ENCODE assay signal across 9 mouse cellular contexts in genomic region chr1:191955101-191955500, GRCm38 (mm10). TPM values are rescaled to one million over a fixed set of nuclear protein-coding genes. Genes with fewer than 3 reads are reported as not detected.
A peak's percentile ranks its signal among the peaks of the same experiment; 100 is the strongest.
DNase-seq lines count a peak whose midpoint lies in the region; ATAC-seq and TF ChIP-seq lines count a peak whose summit lies in the region.
"Had no signal": no experiment of that assay in that cellular context is flagged by ENCODE, and none has a peak within 500 bp of the region (broad histone marks: within the 10 kb centered on the region; RNA-seq: fewer than 3 reads in every experiment).

No protein-coding gene starts in this region.

- TF ChIP-seq POLR2A in bone marrow macrophage, adult 2 months (IDR thresholded peaks at IDR 0.05; ENCODE audit: borderline replicate concordance, low read depth, low read length) = no peak

- no peaks in the 10 kb centered on the region for H3K36me3 ChIP-seq in intestine, embryonic 15.5 days
- no peaks in the 10 kb centered on the region for H3K36me3 ChIP-seq in hindbrain, embryonic 12.5 days
- H3K36me3 ChIP-seq: embryonic facial prominence, embryonic 12.5 days had no signal

- WGBS in intestine, embryonic 15.5 days = 61% methylated on average over 3 of the region's 3 CpGs
- 59% methylated on average over 3 of the region's 3 CpGs for WGBS in hindbrain, embryonic 12.5 days

- peak; percentile 36 for DNase-seq in adrenal gland, adult 2 months
- no peak for DNase-seq in adrenal gland, postnatal 10 days
- DNase-seq in lung, postnatal 10 days = peak; percentile 72
- no peak for DNase-seq in right cerebral cortex, postnatal 10 days (ENCODE audit: low spot score in 2 of 2)
- no peak for DNase-seq in cerebellum, postnatal 10 days

- peak overlapping the region; percentile 87 for H3K27ac ChIP-seq in bone marrow macrophage, adult 2 months (ENCODE audit: insufficient read depth, low read depth, low read length)
- H3K27ac ChIP-seq in intestine, embryonic 15.5 days = peak overlapping the region; percentile 27; the same call in 1 of the 2 replicates
- H3K27ac ChIP-seq in hindbrain, embryonic 12.5 days = no peak overlapping the region
- H3K27ac ChIP-seq: embryonic facial prominence, embryonic 12.5 days had no signal

- no peaks in the 10 kb centered on the region for H3K9me3 ChIP-seq in intestine, embryonic 15.5 days
- no peaks in the 10 kb centered on the region for H3K9me3 ChIP-seq in hindbrain, embryonic 12.5 days (replicated peaks)
- H3K9me3 ChIP-seq: embryonic facial prominence, embryonic 12.5 days had no signal

- H3K27me3 ChIP-seq in intestine, embryonic 15.5 days (replicated peaks) = no peaks in the 10 kb centered on the region
- no peaks in the 10 kb centered on the region for H3K27me3 ChIP-seq in hindbrain, embryonic 12.5 days
- H3K27me3 ChIP-seq: embryonic facial prominence, embryonic 12.5 days had no signal

- peaks cover 32% of the 10 kb centered on the region for H3K4me1 ChIP-seq in bone marrow macrophage, adult 2 months (ENCODE audit: control insufficient read depth, insufficient read depth, low read length)
- H3K4me1 ChIP-seq in intestine, embryonic 15.5 days (replicated peaks) = 0 out of 2 replicates have a peak, but pooled peaks cover 2% of the 10 kb centered on the region
- no peaks in the 10 kb centered on the region for H3K4me1 ChIP-seq in hindbrain, embryonic 12.5 days
- H3K4me1 ChIP-seq: embryonic facial prominence, embryonic 12.5 days had no signal

- H3K9ac ChIP-seq in intestine, embryonic 15.5 days = no peak overlapping the region
- no peak overlapping the region for H3K9ac ChIP-seq in hindbrain, embryonic 12.5 days
- H3K9ac ChIP-seq: embryonic facial prominence, embryonic 12.5 days had no signal

- H3K4me3 ChIP-seq in bone marrow macrophage, adult 2 months (ENCODE audit: insufficient read depth, low read length) = no peak overlapping the region
- H3K4me3 ChIP-seq in intestine, embryonic 15.5 days (replicated peaks) = no peak overlapping the region
- no peak overlapping the region for H3K4me3 ChIP-seq in hindbrain, embryonic 12.5 days
- H3K4me3 ChIP-seq: embryonic facial prominence, embryonic 12.5 days had no signal

- TF ChIP-seq CTCF in bone marrow macrophage, adult 2 months (IDR thresholded peaks at IDR 0.05; ENCODE audit: low read depth, low read length) = no peak

- ATAC-seq in intestine, embryonic 15.5 days = no peak
- no peak for ATAC-seq in hindbrain, embryonic 12.5 days (ENCODE audit: low FRiP score)

- no peak overlapping the region for H3K4me2 ChIP-seq in intestine, embryonic 15.5 days (replicated peaks)
- H3K4me2 ChIP-seq in hindbrain, embryonic 12.5 days (replicated peaks) = no peak overlapping the region
- H3K4me2 ChIP-seq: embryonic facial prominence, embryonic 12.5 days had no signal

RNA-seq across cellular contexts. Expression of gene Rd3, which starts 22.1 kb away (rescaled TPM):
- total RNA-seq in adrenal gland, adult 2 months (2021) = under 1 TPM; 0.14 to 0.38 TPM
- polyA plus RNA-seq in adrenal gland, adult 2 months (2012; rRNA removed) = 0.42 and 0.48 TPM in 2 replicates
- total RNA-seq in adrenal gland, postnatal 10 days (2021) = under 1 TPM; 0.15 to 0.48 TPM
- polyA plus RNA-seq in bone marrow macrophage, adult 2 months (2012; ENCODE audit: insufficient read depth, insufficient read length, missing spikeins) = 0.43 TPM in 1 of 2 replicates, not detected in the other
- polyA plus RNA-seq in intestine, embryonic 15.5 days (2015; fragmentation: Nextera tagmentation; extraction: Ambion mirVana) = 0.18 and 0.20 TPM in 2 replicates
- 4.4 and 5.3 TPM in 2 replicates for polyA plus RNA-seq in hindbrain, embryonic 12.5 days (2016; fragmentation: Nextera tagmentation; extraction: Ambion mirVana)

RNA-seq across cellular contexts. Expression of gene Slc30a1, which starts 48.5 kb away (rescaled TPM):
- 10 to 100 TPM; 18.4 to 19.3 TPM for total RNA-seq in adrenal gland, adult 2 months (2021)
- 16.7 and 17.6 TPM in 2 replicates for polyA plus RNA-seq in adrenal gland, adult 2 months (2012; rRNA removed)
- 10 to 100 TPM; 16.6 to 21.0 TPM for total RNA-seq in adrenal gland, postnatal 10 days (2021)
- polyA plus RNA-seq in bone marrow macrophage, adult 2 months (2012; ENCODE audit: insufficient read depth, insufficient read length, missing spikeins) = 10.1 and 12.3 TPM in 2 replicates
- 4.5 and 5.5 TPM in 2 replicates for polyA plus RNA-seq in intestine, embryonic 15.5 days (2015; fragmentation: Nextera tagmentation; extraction: Ambion mirVana)
- 4.6 and 4.9 TPM in 2 replicates for polyA plus RNA-seq in hindbrain, embryonic 12.5 days (2016; fragmentation: Nextera tagmentation; extraction: Ambion mirVana)

Comparison
In these comparisons a context has a peak if more than half of its experiments do, and no peak if none do; other contexts are left out.
1. DNase-seq: peak in adrenal gland, adult 2 months (single experiment) and lung, postnatal 10 days (single experiment); none in adrenal gland, postnatal 10 days (single experiment), right cerebral cortex, postnatal 10 days (0 of 2) and cerebellum, postnatal 10 days (0 of 2).